Mouse (Mus musculus): ENCODE data around the gene Epha3.
A peak's percentile ranks its signal among the peaks of the same experiment; 100 is the strongest.

The Epha3 gene

GRCm38 (mm10) chr16:63863913-63864330 lies at the start of gene Epha3:
Gene Epha3 (minus strand): TSS chr16:63864175.
- peak; percentile 49 for DNase-seq

- no peak for DNase-seq
Measured at GRCm38 (mm10) chr16:63903425-63903824, 39.5 kb upstream of the Epha3 start.

GRCm38 (mm10) chr16:63881190-63881589 lies 17.2 kb upstream of the Epha3 start:
- DNase-seq = no peak

GRCm38 (mm10) chr16:63872313-63872712 lies 8.3 kb upstream of the Epha3 start:
- peak; percentile 24 for DNase-seq

GRCm38 (mm10) chr16:63864463-63864976 lies 545 bp upstream of the Epha3 start:
- no peak for DNase-seq

- no peak for DNase-seq
Measured at GRCm38 (mm10) chr16:63863181-63863580, 794 bp downstream of the Epha3 start.

GRCm38 (mm10) chr16:63857561-63857960 lies 6.4 kb downstream of the Epha3 start:
- DNase-seq = no peak

- DNase-seq = peak; percentile 50
Measured at GRCm38 (mm10) chr16:63856658-63857552, 7.1 kb downstream of the Epha3 start.

GRCm38 (mm10) chr16:63850297-63850696 lies 13.7 kb downstream of the Epha3 start:
- DNase-seq = no peak

GRCm38 (mm10) chr16:63842911-63843310 lies 21.1 kb downstream of the Epha3 start:
- DNase-seq = no peak

GRCm38 (mm10) chr16:63837466-63837865 lies 26.5 kb downstream of the Epha3 start:
- no peak for DNase-seq

- DNase-seq = no peak
Measured at GRCm38 (mm10) chr16:63821164-63821563, 42.8 kb downstream of the Epha3 start.

- DNase-seq = no peak
Measured at GRCm38 (mm10) chr16:63817606-63818005, 46.4 kb downstream of the Epha3 start.

GRCm38 (mm10) chr16:63816672-63817071 lies 47.3 kb downstream of the Epha3 start:
- DNase-seq = no peak

- DNase-seq = no peak
Measured at GRCm38 (mm10) chr16:63809871-63810270, 54.1 kb downstream of the Epha3 start.

- no peak for DNase-seq
Measured at GRCm38 (mm10) chr16:63808991-63809390, 55.0 kb downstream of the Epha3 start.

GRCm38 (mm10) chr16:63806437-63807129 lies 57.4 kb downstream of the Epha3 start:
- no peak for DNase-seq

GRCm38 (mm10) chr16:63806025-63806424 lies 58.0 kb downstream of the Epha3 start:
- no peak for DNase-seq

GRCm38 (mm10) chr16:63801436-63801835 lies 62.5 kb downstream of the Epha3 start:
- DNase-seq = no peak

GRCm38 (mm10) chr16:63798341-63798740 lies 65.6 kb downstream of the Epha3 start:
- no peak for DNase-seq

- no peak for DNase-seq
Measured at GRCm38 (mm10) chr16:63794292-63794691, 69.7 kb downstream of the Epha3 start.

- DNase-seq = no peak
Measured at GRCm38 (mm10) chr16:63793805-63794204, 70.2 kb downstream of the Epha3 start.

- DNase-seq = no peak
Measured at GRCm38 (mm10) chr16:63792084-63792483, 71.9 kb downstream of the Epha3 start.

- DNase-seq = no peak
Measured at GRCm38 (mm10) chr16:63783544-63783943, 80.4 kb downstream of the Epha3 start.
